Mouse (Mus musculus) forebrain, embryonic 11.5 days (tissue): ENCODE data around the gene Sirt2. TPM values are rescaled to one million over a fixed set of nuclear protein-coding genes. Genes with fewer than 3 reads are reported as not detected.

ENCODE experiments used
- ATAC-seq: fragments of 200-750 bp; cut with Nextera tagmentation; replicated peaks from 2 replicates; pipeline ENCODE4 v1.8.0; 2017; ENCODE audit warnings: moderate TSS enrichment; ENCODE audit not compliant: low FRiP score
- DNase-seq: peaks from one replicate; pipeline ENCODE4 v3.0.0-alpha.2; 2017; ENCODE audit warnings: low spot score
- H3K27ac ChIP-seq: fragments of 300-500 bp; sonication (generic); 2 replicates; pipeline ENCODE4 v1.5.1; 2014; ENCODE audit warnings: low read depth, low read length
- H3K27me3 ChIP-seq: fragments of 300-500 bp; sonication (generic); 2 replicates; pipeline ENCODE4 v1.6.1; 2014; ENCODE audit warnings: mild to moderate bottlenecking, low read length, mixed read lengths; ENCODE audit not compliant: control insufficient read depth, insufficient read depth
- H3K36me3 ChIP-seq: fragments of 300-500 bp; sonication (generic); 2 replicates; pipeline ENCODE4 v1.6.1; 2014; ENCODE audit warnings: mild to moderate bottlenecking, low read length, moderate library complexity, mixed read lengths; ENCODE audit not compliant: control insufficient read depth, insufficient read depth
- H3K4me1 ChIP-seq: fragments of 300-500 bp; sonication (generic); replicated peaks from 2 replicates; pipeline ENCODE4 v1.6.1; 2014; ENCODE audit warnings: low read length, mixed read lengths; ENCODE audit not compliant: control insufficient read depth, insufficient read depth
- H3K4me2 ChIP-seq: fragments of 300-500 bp; sonication (generic); 2 replicates; pipeline ENCODE4 v1.6.1; 2014; ENCODE audit warnings: low read depth, mild to moderate bottlenecking, low read length, moderate library complexity, mixed read lengths; ENCODE audit not compliant: severe bottlenecking
- H3K4me3 ChIP-seq: fragments of 300-500 bp; sonication (generic); 2 replicates; pipeline ENCODE4 v1.5.1; 2014; ENCODE audit warnings: low read depth, low read length
- H3K9ac ChIP-seq: fragments of 300-500 bp; sonication (generic); 2 replicates; pipeline ENCODE4 v1.6.1; 2014; ENCODE audit warnings: low read length
- H3K9me3 ChIP-seq: fragments of 300-500 bp; sonication (generic); 2 replicates; pipeline ENCODE4 v1.6.1; 2016; ENCODE audit warnings: low read length, mixed read lengths; ENCODE audit not compliant: control insufficient read depth
- WGBS: fragments of 180-500 bp; shearing (Covaris S2); extraction: QIAGEN DNeasy Blood & Tissue Kit; methylation state at CpG from one replicate; pipeline ENCODE4 v1.1.7; 2014; 5-methylcytosine and 5-hydroxymethylcytosine counted together
- polyA plus RNA-seq: library from polyadenylated mRNA; unstranded; fragments of >200 nt; fragmentation: Nextera tagmentation; extraction: Ambion mirVana; gene quantifications from 2 replicates; pipeline ENCODE4 v1.2.1, GENCODE M21; 2014

Sirt2 gene
- polyA plus RNA-seq, 1 experiment from 2014 or later: 63.5 TPM

DNA sequence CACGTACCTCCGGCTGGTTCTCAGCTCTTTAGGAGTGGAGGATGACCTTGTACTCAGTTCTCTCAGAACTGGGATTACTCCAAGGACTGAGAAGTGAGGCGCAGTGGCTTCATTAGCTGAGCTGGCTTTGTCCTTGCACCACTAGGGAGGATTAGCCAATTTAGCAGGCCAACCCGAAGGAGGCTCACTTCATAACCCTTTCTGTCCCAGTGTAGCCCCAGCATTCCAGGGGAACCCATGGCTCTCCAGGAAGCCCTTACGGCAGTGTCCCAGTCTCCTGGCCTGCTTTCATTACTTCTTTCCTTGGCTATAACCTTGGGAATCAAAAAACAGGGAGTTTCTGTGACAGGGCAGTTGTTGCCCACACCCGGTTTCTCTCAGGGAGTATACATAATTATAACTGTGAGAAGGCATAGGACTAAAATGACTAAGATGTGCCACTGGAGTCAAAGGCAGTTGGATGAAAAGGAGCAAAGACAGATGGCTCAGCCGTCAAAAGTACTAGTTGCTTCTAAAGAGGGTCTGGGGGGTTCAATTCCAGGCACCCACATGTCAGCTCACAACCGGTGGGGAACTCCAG, 41.2 kb downstream of the Sirt2 start:
- DNase-seq (no peak), ATAC-seq (no peak)
- Histone ChIP-seq H3K9me3 (no peaks in the 10 kb centered on the region), H3K9ac (peak overlapping the region; percentile 88), H3K4me1 (peaks cover 24% of the 10 kb centered on the region; the same call in 1 of the 2 replicates), H3K27me3 (no peaks in the 10 kb centered on the region), H3K36me3 (no peaks in the 10 kb centered on the region; the same call in 1 of the 2 replicates), H3K4me2 (peak overlapping the region; percentile 97), H3K4me3 (peak overlapping the region; percentile 92), H3K27ac (peak overlapping the region; percentile 41)
- 24% methylated on average over 7 of the region's 8 CpGs for WGBS

DNA sequence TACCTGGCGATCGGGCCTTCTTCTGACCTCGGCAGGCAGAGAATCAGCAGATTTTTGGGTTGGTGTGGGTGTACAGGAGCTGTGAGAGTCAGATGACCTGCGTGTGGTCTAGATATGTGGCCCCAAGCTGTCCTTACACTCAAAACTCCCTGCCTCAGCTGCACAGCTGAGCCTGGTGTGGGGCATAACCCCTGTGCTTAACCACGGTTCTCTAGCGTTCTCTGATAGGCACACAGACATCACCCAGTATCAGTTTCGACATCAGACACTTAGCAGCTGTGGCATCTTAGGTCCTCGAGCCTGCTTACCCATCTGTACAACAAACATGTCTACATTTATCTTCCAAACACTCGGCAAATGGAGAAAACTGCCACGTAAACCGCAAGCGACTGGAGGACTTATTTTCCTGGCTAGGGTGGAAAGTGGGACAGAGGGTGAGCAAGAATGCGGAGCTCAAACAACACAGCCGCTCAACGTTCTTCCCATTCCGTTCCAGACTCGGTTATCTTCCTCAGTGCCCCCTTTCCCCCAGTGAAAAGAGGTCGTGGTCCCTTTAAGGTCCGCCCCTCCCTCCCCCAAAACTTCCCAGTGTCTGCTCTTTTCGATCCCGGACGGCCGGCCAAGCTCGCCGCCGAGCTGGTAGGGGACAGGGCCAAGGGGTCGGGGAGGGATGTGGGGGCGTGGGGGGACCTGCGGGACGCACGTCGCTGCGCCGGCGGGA, 41.8 kb downstream of the Sirt2 start, which contains the start of gene Hnrnpl:
Hnrnpl (plus strand) TSS at position 321 of the 721 bp plus-strand sequence.
- DNase-seq: no peak

DNA sequence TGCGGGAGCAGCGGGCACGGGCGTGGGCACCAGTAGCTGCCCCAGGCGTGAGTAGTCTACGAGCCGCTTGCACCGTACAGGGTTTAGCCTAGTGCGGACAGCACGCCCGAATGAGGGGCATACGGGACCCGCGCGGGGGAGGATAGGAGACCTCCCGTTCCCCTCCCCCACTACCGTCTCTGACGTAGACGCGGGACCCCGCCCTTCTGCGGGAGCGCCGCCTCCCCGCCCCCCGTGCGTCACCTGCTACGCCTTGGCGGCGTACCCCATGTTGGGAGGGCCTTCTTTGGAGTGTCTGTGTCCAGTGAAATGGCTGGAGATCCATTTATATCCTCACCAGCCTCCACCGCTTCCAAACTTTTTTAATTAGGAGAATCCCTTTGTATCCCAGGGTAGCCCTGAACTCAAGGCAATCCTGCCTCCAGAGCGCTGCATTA, 42.4 kb downstream of the Sirt2 start:
- Histone ChIP-seq H3K4me3 (peak overlapping the region; percentile 92), H3K27me3 (no peaks in the 10 kb centered on the region), H3K27ac (peak overlapping the region; percentile 98), H3K4me2 (peak overlapping the region; percentile 97), H3K36me3 (peaks cover 8% of the 10 kb centered on the region), H3K4me1 (peaks cover 20% of the 10 kb centered on the region; the same call in 1 of the 2 replicates), H3K9me3 (no peaks in the 10 kb centered on the region), H3K9ac (peak overlapping the region; percentile 88)
- DNase-seq (peak; percentile 97), ATAC-seq (peak; percentile 65)
- 0% methylated on average over 31 of the region's 32 CpGs for WGBS

More for the DNA sequence above, 41.8 kb downstream of the Sirt2 start, which contains the start of gene Hnrnpl:
- Histone ChIP-seq H3K36me3 (peaks cover 2% of the 10 kb centered on the region), H3K27me3 (no peaks in the 10 kb centered on the region), H3K4me2 (peak within 1 kb of the TSS; percentile 97), H3K9me3 (no peaks in the 10 kb centered on the region), H3K27ac (peak within 1 kb of the TSS; percentile 98), H3K4me3 (peak within 1 kb of the TSS; percentile 92), H3K9ac (peak within 1 kb of the TSS; percentile 88), H3K4me1 (peaks cover 19% of the 10 kb centered on the region; the same call in 1 of the 2 replicates)
- WGBS: 5% methylated on average over 35 of the region's 35 CpGs
- peak; percentile 4; the same call in 1 of the 2 replicates for ATAC-seq

DNA sequence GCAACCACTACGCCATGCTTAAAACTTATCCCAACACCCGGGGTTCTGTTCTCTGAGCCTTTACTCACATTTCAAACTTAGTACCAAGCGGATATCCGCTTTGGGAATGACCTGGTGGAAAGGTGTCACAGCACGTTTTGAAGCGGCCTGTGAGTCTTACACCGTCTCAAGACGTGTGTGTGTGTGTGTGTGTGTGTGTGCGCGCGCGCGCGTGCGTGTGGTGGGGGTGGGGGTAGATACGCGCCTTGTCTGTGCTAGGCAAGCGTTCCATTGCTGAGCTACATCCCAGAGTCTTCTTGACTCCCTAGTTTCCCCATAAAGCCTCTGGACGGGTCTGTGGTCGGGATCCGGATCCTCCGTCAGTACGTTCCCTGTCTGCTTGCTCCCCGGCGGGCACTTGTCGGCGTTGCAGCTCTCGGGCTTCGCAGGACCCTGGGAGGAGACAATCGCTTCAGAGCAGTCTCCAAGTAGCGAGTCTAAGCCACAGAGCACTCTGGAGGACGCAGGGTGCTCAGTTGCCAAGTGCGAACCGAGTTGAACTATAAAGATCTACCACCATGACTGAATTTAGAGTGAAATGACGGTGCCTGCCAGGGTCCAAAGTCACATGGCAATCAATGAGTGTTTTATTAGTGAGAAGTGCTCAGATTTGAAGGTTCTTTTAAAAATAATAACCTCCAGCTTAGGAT, 43.0 kb downstream of the Sirt2 start:
- DNase-seq (peak; percentile 88), ATAC-seq (peak; percentile 27)
- Histone ChIP-seq H3K9ac (peak overlapping the region; percentile 88), H3K27me3 (no peaks in the 10 kb centered on the region), H3K4me1 (peaks cover 21% of the 10 kb centered on the region; the same call in 1 of the 2 replicates), H3K9me3 (no peaks in the 10 kb centered on the region), H3K27ac (peak overlapping the region; percentile 98), H3K4me3 (peak overlapping the region; percentile 92), H3K36me3 (peaks cover 13% of the 10 kb centered on the region), H3K4me2 (peak overlapping the region; percentile 97)
- 0% methylated on average over 35 of the region's 35 CpGs for WGBS

DNA sequence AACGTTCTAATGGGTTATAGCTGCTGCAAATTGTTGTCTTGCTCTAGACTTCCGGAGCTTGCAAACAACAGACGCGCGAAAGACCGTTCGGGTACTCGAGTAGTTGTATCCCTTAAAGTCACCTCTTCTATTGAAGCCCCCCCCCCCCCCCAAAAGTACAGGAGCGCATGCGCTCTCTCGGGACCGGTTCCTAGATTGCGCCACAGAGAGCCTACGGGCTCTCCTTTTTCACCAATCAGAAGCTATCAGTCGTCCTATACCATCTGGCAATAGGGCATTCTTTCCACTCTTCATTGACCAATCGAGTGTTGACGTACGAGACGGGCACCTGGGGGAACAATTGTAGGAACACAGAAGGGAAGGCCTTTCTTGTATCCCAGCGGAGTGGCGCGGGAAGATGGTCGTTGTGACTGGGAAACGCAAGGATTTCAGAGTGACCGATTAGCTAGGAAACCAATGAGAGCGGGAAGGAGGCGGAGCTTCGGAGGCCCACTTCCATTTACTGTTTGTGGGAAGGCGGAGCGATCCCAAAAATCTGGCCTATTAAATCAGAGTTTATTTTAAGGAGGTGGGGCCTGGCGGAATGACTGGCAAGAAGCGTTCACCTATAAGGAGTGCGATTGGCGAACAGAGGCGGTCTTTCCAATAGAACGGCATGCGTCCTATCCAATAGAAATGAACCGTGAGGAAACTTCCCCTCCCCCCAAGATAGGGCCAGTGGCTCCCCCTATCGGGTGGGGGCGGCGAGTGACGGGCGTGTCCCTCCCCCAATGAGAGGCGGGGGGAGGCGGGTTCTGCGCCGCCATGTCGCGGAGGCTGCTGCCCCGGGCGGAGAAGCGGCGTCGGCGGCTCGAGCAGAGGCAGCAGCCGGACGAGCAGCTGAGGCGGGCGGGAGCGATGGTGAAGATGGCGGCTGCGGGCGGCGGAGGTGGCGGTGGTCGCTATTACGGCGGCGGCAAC, 43.9 kb downstream of the Sirt2 start:
- DNase-seq: peak; percentile 99
- H3K9ac ChIP-seq: peak overlapping the region; percentile 97
- peak; percentile 91 for ATAC-seq
- peak overlapping the region; percentile 97 for H3K4me2 ChIP-seq
- no peaks in the 10 kb centered on the region for H3K9me3 ChIP-seq
- no peaks in the 10 kb centered on the region for H3K27me3 ChIP-seq
- WGBS: under 1% methylated on average over 69 of the region's 70 CpGs
- H3K36me3 ChIP-seq: peaks cover 21% of the 10 kb centered on the region
- peak overlapping the region; percentile 98 for H3K27ac ChIP-seq
- H3K4me3 ChIP-seq: peak overlapping the region; percentile 92
- H3K4me1 ChIP-seq: peaks cover 26% of the 10 kb centered on the region

DNA sequence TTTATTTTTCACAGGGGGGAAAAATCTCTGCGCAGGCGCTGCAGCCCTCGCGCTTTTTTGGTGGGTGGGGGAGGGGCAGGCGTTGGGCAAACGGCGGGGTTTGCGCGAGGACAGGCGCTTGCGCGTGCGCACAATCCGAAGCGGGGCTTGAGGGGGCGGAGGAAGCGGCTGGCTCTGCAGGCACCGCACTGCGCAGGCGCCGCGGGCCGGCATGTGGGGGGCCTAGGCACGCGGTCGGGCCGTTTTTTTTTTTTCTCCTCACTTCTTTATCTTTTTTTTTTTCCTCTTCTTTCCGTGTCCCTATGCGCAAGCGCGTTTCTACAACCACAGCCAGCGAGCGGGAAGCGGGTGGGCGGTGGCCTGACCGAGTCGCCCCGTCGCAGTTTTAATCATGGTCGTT, 44.7 kb downstream of the Sirt2 start:
- Histone ChIP-seq H3K36me3 (peaks cover 28% of the 10 kb centered on the region), H3K4me3 (peak overlapping the region; percentile 92), H3K4me2 (peak overlapping the region; percentile 95), H3K9ac (peak overlapping the region; percentile 97), H3K4me1 (peaks cover 28% of the 10 kb centered on the region), H3K27ac (peak overlapping the region; percentile 97), H3K27me3 (no peaks in the 10 kb centered on the region), H3K9me3 (no peaks in the 10 kb centered on the region)
- ATAC-seq (peak; percentile 17; the same call in 1 of the 2 replicates), DNase-seq (peak; percentile 98)
- WGBS: under 1% methylated on average over 39 of the region's 40 CpGs

DNA sequence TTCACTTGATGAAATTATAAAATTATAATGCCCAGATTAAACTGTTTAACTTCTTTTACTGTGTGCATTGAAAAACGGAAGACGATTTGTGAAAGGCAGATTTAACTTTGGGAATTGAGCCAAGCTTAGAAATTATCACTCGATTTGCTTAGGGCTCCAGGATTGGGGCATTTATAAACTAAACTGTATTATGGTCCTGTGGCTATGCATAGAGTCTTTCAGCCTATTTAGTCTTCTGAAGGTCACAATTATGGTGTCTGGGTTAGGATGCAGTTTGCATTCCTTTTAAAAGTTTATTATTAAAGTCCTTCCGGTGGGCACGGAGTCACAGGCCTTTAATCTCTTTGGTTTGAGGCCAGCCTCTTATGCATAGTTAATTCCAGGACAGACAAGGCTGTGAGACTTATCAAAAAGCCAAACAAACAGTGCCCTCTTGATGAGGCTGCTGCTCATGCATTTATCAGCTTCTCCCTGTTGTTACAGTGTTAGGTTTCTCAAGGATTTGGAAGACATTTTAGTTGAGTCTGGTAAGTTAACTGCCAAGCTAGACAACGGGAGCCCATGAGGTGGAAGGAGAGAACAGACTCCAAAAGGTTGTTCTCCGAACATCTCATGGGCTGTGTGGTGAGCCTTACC, 45.2 kb downstream of the Sirt2 start:
- H3K36me3 ChIP-seq: peaks cover 34% of the 10 kb centered on the region
- DNase-seq: peak; percentile 50
- no peaks in the 10 kb centered on the region for H3K9me3 ChIP-seq
- 19% methylated on average over 7 of the region's 7 CpGs for WGBS
- H3K4me2 ChIP-seq: peak overlapping the region; percentile 95
- peak overlapping the region; percentile 97 for H3K9ac ChIP-seq
- H3K27me3 ChIP-seq: no peaks in the 10 kb centered on the region
- H3K27ac ChIP-seq: no peak overlapping the region
- peaks cover 28% of the 10 kb centered on the region for H3K4me1 ChIP-seq
- ATAC-seq: no peak
- peak overlapping the region; percentile 92 for H3K4me3 ChIP-seq
